Mouse (Mus musculus): Measurements from ENCODE around the gene Limk1. TPM values are rescaled to one million over a fixed set of nuclear protein-coding genes. Genes with fewer than 3 reads are reported as not detected.

The Limk1 gene
- 17.9 and 19.1 TPM in 2 replicates for polyA plus RNA-seq (2011; ENCODE audit: insufficient read depth, insufficient read length, low read depth, missing spikeins)

GRCm38 (mm10) chr5:134688086-134688717 lies at the start of gene Limk1:
Gene Limk1 (minus strand): TSS chr5:134688598.
- peak within 1 kb of the TSS; percentile 69 for H3K9ac ChIP-seq (ENCODE audit: low read depth, poor library complexity, severe bottlenecking)
- H3K4me1 ChIP-seq (ENCODE audit: control insufficient read depth, insufficient read depth, low read length) = no peaks in the 10 kb centered on the region
- no peaks in the 10 kb centered on the region for H3K27me3 ChIP-seq (ENCODE audit: control insufficient read depth, insufficient read depth, low read length, poor library complexity, severe bottlenecking)
- no peak for TF ChIP-seq EP300 (IDR thresholded peaks at IDR 0.05; ENCODE audit: insufficient read depth, low read depth, low read length)
- no peak for TF ChIP-seq CTCF (IDR thresholded peaks at IDR 0.05; ENCODE audit: low read depth, low read length)
- no peak for TF ChIP-seq POLR2A (IDR thresholded peaks at IDR 0.05; ENCODE audit: insufficient read depth, low read length)
- H3K4me3 ChIP-seq (ENCODE audit: low read depth, low read length) = peak within 1 kb of the TSS; percentile 74
- H3K27ac ChIP-seq (ENCODE audit: insufficient read depth, low read length) = no peak within 1 kb of the TSS
- H3K9me3 ChIP-seq (replicated peaks; ENCODE audit: control insufficient read depth, insufficient read depth, low read length, poor library complexity, severe bottlenecking) = no peaks in the 10 kb centered on the region
- no peaks in the 10 kb centered on the region for H3K36me3 ChIP-seq (ENCODE audit: control insufficient read depth, insufficient read depth, low read length, poor library complexity, severe bottlenecking)

GRCm38 (mm10) chr5:134734920-134735319 lies 46.5 kb upstream of the Limk1 start:
- Histone ChIP-seq H3K9ac (ENCODE audit: low read depth, poor library complexity, severe bottlenecking) (no peak overlapping the region), H3K4me1 (ENCODE audit: control insufficient read depth, insufficient read depth, low read length) (no peaks in the 10 kb centered on the region), H3K27me3 (ENCODE audit: control insufficient read depth, insufficient read depth, low read length, poor library complexity, severe bottlenecking) (no peaks in the 10 kb centered on the region), H3K4me3 (ENCODE audit: low read depth, low read length) (no peak overlapping the region), H3K36me3 (ENCODE audit: control insufficient read depth, insufficient read depth, low read length, poor library complexity, severe bottlenecking) (no peaks in the 10 kb centered on the region), H3K9me3 (replicated peaks; ENCODE audit: control insufficient read depth, insufficient read depth, low read length, poor library complexity, severe bottlenecking) (no peaks in the 10 kb centered on the region), H3K27ac (ENCODE audit: insufficient read depth, low read length) (no peak overlapping the region)
- TF ChIP-seq CTCF (IDR thresholded peaks at IDR 0.05; ENCODE audit: low read depth, low read length) = no peak
- TF ChIP-seq EP300 (IDR thresholded peaks at IDR 0.05; ENCODE audit: insufficient read depth, low read depth, low read length) = no peak
- no peak for TF ChIP-seq POLR2A (IDR thresholded peaks at IDR 0.05; ENCODE audit: insufficient read depth, low read length)

- no peaks in the 10 kb centered on the region for H3K36me3 ChIP-seq (ENCODE audit: control insufficient read depth, insufficient read depth, low read length, poor library complexity, severe bottlenecking)
- no peak overlapping the region for H3K27ac ChIP-seq (ENCODE audit: insufficient read depth, low read length)
- no peaks in the 10 kb centered on the region for H3K27me3 ChIP-seq (ENCODE audit: control insufficient read depth, insufficient read depth, low read length, poor library complexity, severe bottlenecking)
These were observed 45.7 kb upstream of the Limk1 start for GRCm38 (mm10) chr5:134734072-134734471.

GRCm38 (mm10) chr5:134733241-134733640 lies 44.8 kb upstream of the Limk1 start:
- H3K9ac ChIP-seq (ENCODE audit: low read depth, poor library complexity, severe bottlenecking) = no peak overlapping the region
- no peaks in the 10 kb centered on the region for H3K27me3 ChIP-seq (ENCODE audit: control insufficient read depth, insufficient read depth, low read length, poor library complexity, severe bottlenecking)
- H3K4me1 ChIP-seq (ENCODE audit: control insufficient read depth, insufficient read depth, low read length) = no peaks in the 10 kb centered on the region
- TF ChIP-seq CTCF (IDR thresholded peaks at IDR 0.05; ENCODE audit: low read depth, low read length) (no peak), POLR2A (IDR thresholded peaks at IDR 0.05; ENCODE audit: insufficient read depth, low read length) (no peak), EP300 (IDR thresholded peaks at IDR 0.05; ENCODE audit: insufficient read depth, low read depth, low read length) (no peak)
- H3K36me3 ChIP-seq (ENCODE audit: control insufficient read depth, insufficient read depth, low read length, poor library complexity, severe bottlenecking) = no peaks in the 10 kb centered on the region
- no peaks in the 10 kb centered on the region for H3K9me3 ChIP-seq (replicated peaks; ENCODE audit: control insufficient read depth, insufficient read depth, low read length, poor library complexity, severe bottlenecking)
- H3K4me3 ChIP-seq (ENCODE audit: low read depth, low read length) = no peak overlapping the region
- H3K27ac ChIP-seq (ENCODE audit: insufficient read depth, low read length) = no peak overlapping the region

More at GRCm38 (mm10) chr5:134734072-134734471, 45.7 kb upstream of the Limk1 start:
- Histone ChIP-seq H3K9ac (ENCODE audit: low read depth, poor library complexity, severe bottlenecking) (no peak overlapping the region), H3K4me1 (ENCODE audit: control insufficient read depth, insufficient read depth, low read length) (no peaks in the 10 kb centered on the region), H3K9me3 (replicated peaks; ENCODE audit: control insufficient read depth, insufficient read depth, low read length, poor library complexity, severe bottlenecking) (no peaks in the 10 kb centered on the region), H3K4me3 (ENCODE audit: low read depth, low read length) (no peak overlapping the region)
- TF ChIP-seq CTCF (IDR thresholded peaks at IDR 0.05; ENCODE audit: low read depth, low read length) = no peak

- Histone ChIP-seq H3K27me3 (ENCODE audit: control insufficient read depth, insufficient read depth, low read length, poor library complexity, severe bottlenecking) (no peaks in the 10 kb centered on the region), H3K36me3 (ENCODE audit: control insufficient read depth, insufficient read depth, low read length, poor library complexity, severe bottlenecking) (no peaks in the 10 kb centered on the region), H3K9ac (ENCODE audit: low read depth, poor library complexity, severe bottlenecking) (no peak overlapping the region), H3K4me3 (ENCODE audit: low read depth, low read length) (no peak overlapping the region), H3K4me1 (ENCODE audit: control insufficient read depth, insufficient read depth, low read length) (no peaks in the 10 kb centered on the region), H3K27ac (ENCODE audit: insufficient read depth, low read length) (no peak overlapping the region), H3K9me3 (replicated peaks; ENCODE audit: control insufficient read depth, insufficient read depth, low read length, poor library complexity, severe bottlenecking) (no peaks in the 10 kb centered on the region)
- TF ChIP-seq POLR2A (IDR thresholded peaks at IDR 0.05; ENCODE audit: insufficient read depth, low read length) (no peak), EP300 (IDR thresholded peaks at IDR 0.05; ENCODE audit: insufficient read depth, low read depth, low read length) (no peak), CTCF (IDR thresholded peaks at IDR 0.05; ENCODE audit: low read depth, low read length) (no peak)
These were observed 40.7 kb upstream of the Limk1 start for GRCm38 (mm10) chr5:134729124-134729523.

GRCm38 (mm10) chr5:134728535-134728934 lies 40.1 kb upstream of the Limk1 start:
- H3K9me3 ChIP-seq (replicated peaks; ENCODE audit: control insufficient read depth, insufficient read depth, low read length, poor library complexity, severe bottlenecking) = no peaks in the 10 kb centered on the region
- H3K9ac ChIP-seq (ENCODE audit: low read depth, poor library complexity, severe bottlenecking) = no peak overlapping the region
- TF ChIP-seq EP300 (IDR thresholded peaks at IDR 0.05; ENCODE audit: insufficient read depth, low read depth, low read length) (no peak), POLR2A (IDR thresholded peaks at IDR 0.05; ENCODE audit: insufficient read depth, low read length) (no peak), CTCF (IDR thresholded peaks at IDR 0.05; ENCODE audit: low read depth, low read length) (no peak)
- no peak overlapping the region for H3K4me3 ChIP-seq (ENCODE audit: low read depth, low read length)
- no peaks in the 10 kb centered on the region for H3K36me3 ChIP-seq (ENCODE audit: control insufficient read depth, insufficient read depth, low read length, poor library complexity, severe bottlenecking)
- H3K27me3 ChIP-seq (ENCODE audit: control insufficient read depth, insufficient read depth, low read length, poor library complexity, severe bottlenecking) = no peaks in the 10 kb centered on the region
- no peak overlapping the region for H3K27ac ChIP-seq (ENCODE audit: insufficient read depth, low read length)
- H3K4me1 ChIP-seq (ENCODE audit: control insufficient read depth, insufficient read depth, low read length) = no peaks in the 10 kb centered on the region

Data from ES-Bruce4 (cell line).